Mouse (Mus musculus) liver, postnatal 0 days (tissue): ENCODE measurements around the gene Nid1. TPM values are rescaled to one million over a fixed set of nuclear protein-coding genes. Genes with fewer than 3 reads are reported as not detected.
A peak's percentile ranks its signal among the peaks of the same experiment; 100 is the strongest.

Source experiments
- ATAC-seq: fragments of 200-750 bp; cut with Nextera tagmentation; 2 replicates; pipeline ENCODE4 v1.8.0; 2017; ENCODE audit warnings: mild to moderate bottlenecking, moderate library complexity
- DNase-seq: peaks from one replicate; pipeline ENCODE4 v3.0.0-alpha.2; 2016
- H3K27ac ChIP-seq: fragments of 300-500 bp; sonication (generic); 2 replicates; pipeline ENCODE4 v1.5.1; 2014; ENCODE audit warnings: antibody characterized with exemption, moderate library complexity, mild to moderate bottlenecking, low read depth
- H3K27me3 ChIP-seq: fragments of 300-500 bp; sonication (generic); 2 replicates; pipeline ENCODE4 v1.6.1; 2014; ENCODE audit warnings: low read length, control low read depth, mixed read lengths; ENCODE audit not compliant: insufficient read depth
- H3K36me3 ChIP-seq: fragments of 300-500 bp; sonication (generic); replicated peaks from 2 replicates; pipeline ENCODE4 v1.6.1; 2014; ENCODE audit warnings: mild to moderate bottlenecking, control low read depth, low read length, moderate library complexity, mixed read lengths; ENCODE audit not compliant: insufficient read depth
- H3K4me1 ChIP-seq: fragments of 300-500 bp; sonication (generic); 2 replicates; pipeline ENCODE4 v1.6.1; 2014; ENCODE audit warnings: antibody characterized with exemption, mild to moderate bottlenecking, control low read depth; ENCODE audit not compliant: insufficient read depth
- H3K4me2 ChIP-seq: fragments of 300-500 bp; sonication (generic); 2 replicates; pipeline ENCODE4 v1.6.1; 2014; ENCODE audit warnings: low read depth, mild to moderate bottlenecking, low read length, moderate library complexity, mixed read lengths
- H3K4me3 ChIP-seq: fragments of 300-500 bp; sonication (generic); 2 replicates; pipeline ENCODE4 v1.5.1; 2014; ENCODE audit warnings: low read depth, low read length
- H3K9ac ChIP-seq: fragments of 300-500 bp; sonication (generic); replicated peaks from 2 replicates; pipeline ENCODE4 v1.6.1; 2014; ENCODE audit warnings: mild to moderate bottlenecking, moderate library complexity
- H3K9me3 ChIP-seq: fragments of 300-500 bp; sonication (generic); 2 replicates; pipeline ENCODE4 v1.6.1; 2016; ENCODE audit warnings: mild to moderate bottlenecking, control low read depth, low read length, mixed read lengths
- CTCF ChIP-seq: sonication (generic); IDR thresholded peaks from 2 replicates; pipeline ENCODE4 v1.5.1; 2016; ENCODE audit warnings: antibody characterized with exemption, low read depth
- EP300 ChIP-seq: IDR thresholded peaks from 2 replicates; pipeline ENCODE4 v1.6.1; 2016; ENCODE audit warnings: antibody characterized with exemption, low read depth, mild to moderate bottlenecking
- WGBS: fragments of 180-500 bp; shearing (Covaris S2); extraction: QIAGEN DNeasy Blood & Tissue Kit; methylation state at CpG from one replicate; pipeline ENCODE4 v1.1.7; 2014; ENCODE audit not compliant: insufficient replicate concordance; 5-methylcytosine and 5-hydroxymethylcytosine counted together
- polyA plus RNA-seq: library from polyadenylated mRNA; unstranded; fragments of >200 nt; fragmentation: Nextera tagmentation; extraction: Ambion mirVana; gene quantifications from 2 replicates; pipeline ENCODE4 v1.2.1, GENCODE M21; 2015

Gene Nid1
- polyA plus RNA-seq, 1 experiment from 2014 or later = 17.9 TPM

GRCm38 (mm10) chr13:13502406-13502805, 65.1 kb downstream of the Nid1 start:
- Histone ChIP-seq H3K36me3 (peaks cover 20% of the 10 kb centered on the region), H3K4me3 (no peak overlapping the region), H3K9me3 (no peaks in the 10 kb centered on the region), H3K27ac (no peak overlapping the region), H3K4me1 (no peaks in the 10 kb centered on the region; the same call in 1 of the 2 replicates), H3K4me2 (no peak overlapping the region), H3K9ac (no peak overlapping the region), H3K27me3 (no peaks in the 10 kb centered on the region)
- DNase-seq = no peak
- no peak for ATAC-seq
- WGBS = 90% methylated on average over 10 of the region's 10 CpGs
- TF ChIP-seq EP300 = no peak
- no peak for TF ChIP-seq CTCF

GRCm38 (mm10) chr13:13503695-13504386, 66.5 kb downstream of the Nid1 start:
- ATAC-seq (no peak), DNase-seq (no peak)
- H3K4me2 ChIP-seq = no peak overlapping the region
- H3K4me3 ChIP-seq = no peak overlapping the region
- no peaks in the 10 kb centered on the region for H3K9me3 ChIP-seq
- TF ChIP-seq CTCF (no peak), EP300 (no peak)
- no peaks in the 10 kb centered on the region; the same call in 1 of the 2 replicates for H3K4me1 ChIP-seq
- no peak overlapping the region for H3K9ac ChIP-seq
- H3K27ac ChIP-seq = no peak overlapping the region
- peaks cover 20% of the 10 kb centered on the region for H3K36me3 ChIP-seq
- H3K27me3 ChIP-seq = no peaks in the 10 kb centered on the region
- 43% methylated on average over 4 of the region's 4 CpGs for WGBS

GRCm38 (mm10) chr13:13505063-13505462, 67.7 kb downstream of the Nid1 start:
- Histone ChIP-seq H3K27me3 (no peaks in the 10 kb centered on the region), H3K4me1 (no peaks in the 10 kb centered on the region; the same call in 1 of the 2 replicates), H3K9me3 (no peaks in the 10 kb centered on the region), H3K36me3 (peaks cover 24% of the 10 kb centered on the region), H3K4me3 (no peak overlapping the region), H3K4me2 (no peak overlapping the region), H3K9ac (no peak overlapping the region), H3K27ac (no peak overlapping the region)
- DNase-seq (no peak), ATAC-seq (no peak)
- no peak for TF ChIP-seq CTCF
- TF ChIP-seq EP300 = no peak
- WGBS = 85% methylated on average over 5 of the region's 5 CpGs

DNA sequence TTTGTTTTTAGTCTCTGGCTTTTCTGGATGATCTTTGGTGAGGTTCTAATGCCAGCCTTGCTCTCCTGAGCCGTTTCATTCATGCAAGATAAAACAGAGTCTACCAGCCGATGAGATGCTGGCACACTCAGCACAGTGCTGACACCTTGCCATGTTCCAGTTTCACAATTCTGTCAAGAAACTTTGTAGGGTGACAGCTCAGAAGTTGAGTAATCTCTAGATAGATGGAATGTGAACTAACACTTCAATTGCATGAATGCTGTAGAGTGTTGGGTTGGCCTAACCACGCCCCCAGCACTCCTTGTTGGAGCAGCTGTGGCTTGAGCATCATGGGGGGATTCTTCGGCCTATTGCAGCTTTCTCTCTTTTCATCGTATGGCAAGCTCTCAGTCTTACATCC, 69.2 kb downstream of the Nid1 start:
- no peak overlapping the region for H3K9ac ChIP-seq
- 84% methylated on average over 5 of the region's 5 CpGs for WGBS
- H3K9me3 ChIP-seq = no peaks in the 10 kb centered on the region
- H3K27ac ChIP-seq = no peak overlapping the region
- DNase-seq (no peak), ATAC-seq (no peak)
- H3K4me2 ChIP-seq = no peak overlapping the region
- no peak overlapping the region for H3K4me3 ChIP-seq
- H3K4me1 ChIP-seq = no peaks in the 10 kb centered on the region; the same call in 1 of the 2 replicates
- H3K36me3 ChIP-seq = peaks cover 22% of the 10 kb centered on the region
- no peaks in the 10 kb centered on the region for H3K27me3 ChIP-seq
- TF ChIP-seq CTCF (no peak), EP300 (no peak)

- Histone ChIP-seq H3K4me1 (no peaks in the 10 kb centered on the region), H3K4me2 (no peak overlapping the region), H3K27me3 (no peaks in the 10 kb centered on the region), H3K9ac (no peak overlapping the region), H3K9me3 (no peaks in the 10 kb centered on the region), H3K27ac (no peak overlapping the region), H3K36me3 (peaks cover 5% of the 10 kb centered on the region; the same call in 1 of the 2 replicates), H3K4me3 (no peak overlapping the region)
- DNase-seq (no peak), ATAC-seq (no peak)
- whole genome bisulfite sequencing = 59% methylated on average over 4 of the region's 4 CpGs
- TF ChIP-seq EP300 (no peak), CTCF (no peak)
These were observed 77.5 kb downstream of the Nid1 start for GRCm38 (mm10) chr13:13514861-13515260.

DNA sequence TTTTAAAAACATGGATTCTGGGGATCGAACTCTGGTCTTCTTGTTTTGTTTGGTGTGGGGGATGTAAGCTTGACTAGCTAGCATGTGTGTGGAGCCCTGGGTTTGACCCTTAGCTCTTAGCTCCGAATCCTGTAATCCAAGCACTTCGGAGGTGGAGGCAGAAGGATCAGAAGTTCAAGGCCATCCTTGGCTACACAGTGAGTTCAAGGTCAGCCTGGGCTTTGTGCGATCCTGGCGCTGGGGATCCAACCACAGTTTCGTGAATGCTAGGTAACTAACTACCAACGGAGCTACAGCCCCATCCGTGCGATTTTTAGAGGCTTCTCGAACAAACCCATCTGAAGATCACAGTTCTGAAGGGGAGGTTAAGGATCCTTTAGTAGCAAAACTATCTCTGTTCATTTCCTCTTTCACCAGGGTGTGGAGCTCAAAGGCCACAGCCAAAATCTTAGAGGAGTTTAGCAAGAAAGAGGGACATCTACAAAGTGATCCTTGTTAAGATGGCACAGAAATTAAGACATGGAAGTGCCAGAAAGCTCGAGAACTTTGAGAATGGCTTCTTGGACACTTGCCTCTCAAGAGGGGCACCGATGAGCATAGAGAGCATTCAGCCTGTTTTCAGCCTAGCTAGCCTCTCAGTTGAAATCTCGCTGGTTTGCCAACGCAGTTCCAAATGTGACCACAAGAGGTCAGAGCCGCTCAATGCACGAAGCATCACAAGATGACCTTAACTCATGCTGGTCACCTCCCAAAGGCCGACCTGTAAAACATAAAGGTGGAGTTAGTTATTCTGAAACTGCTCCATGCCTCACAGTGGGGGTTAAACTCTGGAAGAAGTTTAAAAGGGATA, 79.2 kb downstream of the Nid1 start:
- Histone ChIP-seq H3K4me2 (no peak overlapping the region), H3K9me3 (no peaks in the 10 kb centered on the region), H3K4me3 (no peak overlapping the region), H3K36me3 (0 out of 2 replicates have a peak, but pooled peaks cover 2% of the 10 kb centered on the region), H3K9ac (no peak overlapping the region), H3K27me3 (no peaks in the 10 kb centered on the region), H3K4me1 (no peaks in the 10 kb centered on the region), H3K27ac (no peak overlapping the region)
- ATAC-seq (peak; percentile 80), DNase-seq (peak; percentile 86)
- 36% methylated on average over 17 of the region's 17 CpGs for WGBS
- TF ChIP-seq EP300 = no peak
- TF ChIP-seq CTCF = peak; percentile 93
